28 mouse cellular contexts compared by ENCODE assay signal in genomic region chr6:18349153-18349858, GRCm38 (mm10).
DNase-seq lines count a peak whose midpoint lies in the region; ATAC-seq and TF ChIP-seq lines count a peak whose summit lies in the region.
"Had no signal": no experiment of that assay in that cellular context is flagged by ENCODE, and none has a peak within 500 bp of the region (broad histone marks: within the 10 kb centered on the region; RNA-seq: fewer than 3 reads in every experiment).

No protein-coding gene starts in this region.

- no peak for DNase-seq in embryonic facial prominence, embryonic 14.5 days (ENCODE audit: low spot score)
- DNase-seq in embryonic facial prominence, embryonic 10.5 days (ENCODE audit: low spot score): no peak
- DNase-seq in 3T3-L1 (ENCODE audit: low read depth, low spot score): peak; percentile 66
- no peak for DNase-seq in frontal cortex, postnatal 10 days (ENCODE audit: low spot score in 2 of 2)
- no peak for DNase-seq in urinary bladder, postnatal 25 days (ENCODE audit: low spot score)
- DNase-seq in heart, postnatal 4 days: no peak
- DNase-seq: cerebellum, adult 8-10 months; cerebellum, postnatal 25 days; heart, adult 2 months; kidney, postnatal 10 days; liver; lung, adult 2 months; lung, postnatal 10 days; retina, postnatal 1 day; right cerebral cortex, postnatal 25 days; spleen, adult 18-20 months; thymus, postnatal 4 days had no signal

- no peak overlapping the region for H3K4me2 ChIP-seq in embryonic facial prominence, embryonic 14.5 days (ENCODE audit: low read depth, low read length)
- no peak overlapping the region for H3K4me2 ChIP-seq in intestine, embryonic 15.5 days (replicated peaks)
- H3K4me2 ChIP-seq: heart, embryonic 12.5 days; hindbrain, embryonic 15.5 days; midbrain, embryonic 15.5 days; neural tube, embryonic 15.5 days had no signal

- H3ac ChIP-seq in C2C12 (ENCODE audit: control insufficient read depth, insufficient read length, low read depth): no peak overlapping the region

- no peaks in the 10 kb centered on the region for H3K27me3 ChIP-seq in embryonic facial prominence, embryonic 14.5 days (replicated peaks; ENCODE audit: control insufficient read depth, insufficient read depth, low read length)
- H3K27me3 ChIP-seq in embryonic facial prominence, embryonic 10.5 days (replicated peaks; ENCODE audit: low read depth, poor library complexity, severe bottlenecking): no peaks in the 10 kb centered on the region
- no peaks in the 10 kb centered on the region for H3K27me3 ChIP-seq in C2C12 (ENCODE audit: control insufficient read depth, insufficient read depth, insufficient read length)
- H3K27me3 ChIP-seq in intestine, embryonic 15.5 days (replicated peaks): no peaks in the 10 kb centered on the region
- H3K27me3 ChIP-seq: heart, embryonic 12.5 days; hindbrain, embryonic 15.5 days; midbrain, embryonic 15.5 days; neural tube, embryonic 15.5 days had no signal

- no peak overlapping the region for H3K4me3 ChIP-seq in embryonic facial prominence, embryonic 14.5 days (ENCODE audit: low read depth, low read length)
- H3K4me3 ChIP-seq in embryonic facial prominence, embryonic 10.5 days: no peak overlapping the region
- H3K4me3 ChIP-seq in C2C12 (ENCODE audit: insufficient read depth, poor library complexity, severe bottlenecking): no peak overlapping the region
- no peak overlapping the region for H3K4me3 ChIP-seq in intestine, embryonic 15.5 days (replicated peaks)
- H3K4me3 ChIP-seq: heart, adult 2 months; heart, embryonic 12.5 days; hindbrain, embryonic 15.5 days; midbrain, embryonic 10.5 days; midbrain, embryonic 15.5 days; neural tube, embryonic 15.5 days had no signal

- WGBS in embryonic facial prominence, embryonic 14.5 days: 50% methylated on average over 3 of the region's 3 CpGs
- 58% methylated on average over 3 of the region's 3 CpGs for WGBS in embryonic facial prominence, embryonic 10.5 days
- WGBS in intestine, embryonic 15.5 days: 69% methylated on average over 3 of the region's 3 CpGs

- H3K36me3 ChIP-seq in embryonic facial prominence, embryonic 14.5 days (ENCODE audit: control insufficient read depth, insufficient read depth, low read length): no peaks in the 10 kb centered on the region
- no peaks in the 10 kb centered on the region for H3K36me3 ChIP-seq in embryonic facial prominence, embryonic 10.5 days (replicated peaks)
- H3K36me3 ChIP-seq in C2C12 (ENCODE audit: control insufficient read depth, insufficient read depth): no peaks in the 10 kb centered on the region
- H3K36me3 ChIP-seq in intestine, embryonic 15.5 days: no peaks in the 10 kb centered on the region
- H3K36me3 ChIP-seq: G1E; heart, embryonic 12.5 days; hindbrain, embryonic 15.5 days; midbrain, embryonic 10.5 days; midbrain, embryonic 15.5 days; neural tube, embryonic 15.5 days had no signal

- H3K79me2 ChIP-seq in C2C12 (ENCODE audit: control insufficient read depth, insufficient read depth): no peaks in the 10 kb centered on the region

- no peaks in the 10 kb centered on the region for H3K9me3 ChIP-seq in embryonic facial prominence, embryonic 14.5 days (ENCODE audit: control insufficient read depth, low read length)
- no peaks in the 10 kb centered on the region for H3K9me3 ChIP-seq in embryonic facial prominence, embryonic 10.5 days
- H3K9me3 ChIP-seq in intestine, embryonic 15.5 days: no peaks in the 10 kb centered on the region
- H3K9me3 ChIP-seq: G1E; heart, embryonic 12.5 days; hindbrain, embryonic 15.5 days; midbrain, embryonic 10.5 days; midbrain, embryonic 15.5 days; neural tube, embryonic 15.5 days had no signal

- no peak overlapping the region for H3K27ac ChIP-seq in embryonic facial prominence, embryonic 14.5 days (replicated peaks; ENCODE audit: low read depth, low read length)
- no peak overlapping the region for H3K27ac ChIP-seq in embryonic facial prominence, embryonic 10.5 days (replicated peaks)
- no peak overlapping the region for H3K27ac ChIP-seq in intestine, embryonic 15.5 days
- H3K27ac ChIP-seq: heart, adult 2 months; hindbrain, embryonic 15.5 days; liver, embryonic 14.5 days; midbrain, embryonic 10.5 days; midbrain, embryonic 15.5 days; neural tube, embryonic 15.5 days had no signal

- no peak for TF ChIP-seq CTCF in C2C12 (IDR thresholded peaks at IDR 0.05; ENCODE audit: control insufficient read depth, insufficient read depth, insufficient read length)

- no peaks in the 10 kb centered on the region for H3K4me1 ChIP-seq in embryonic facial prominence, embryonic 14.5 days (ENCODE audit: control insufficient read depth, insufficient read depth, low read length)
- H3K4me1 ChIP-seq in embryonic facial prominence, embryonic 10.5 days: no peaks in the 10 kb centered on the region
- H3K4me1 ChIP-seq in intestine, embryonic 15.5 days (replicated peaks): no peaks in the 10 kb centered on the region
- H3K4me1 ChIP-seq: heart, embryonic 12.5 days; hindbrain, embryonic 15.5 days; midbrain, embryonic 10.5 days; midbrain, embryonic 15.5 days; neural tube, embryonic 15.5 days had no signal

- no peak overlapping the region for H3K9ac ChIP-seq in embryonic facial prominence, embryonic 14.5 days (ENCODE audit: low read depth, low read length)
- no peak overlapping the region for H3K9ac ChIP-seq in intestine, embryonic 15.5 days
- H3K9ac ChIP-seq: heart, embryonic 12.5 days; hindbrain, embryonic 15.5 days; liver, embryonic 14.5 days; midbrain, embryonic 15.5 days; neural tube, embryonic 15.5 days had no signal

- no peaks in the 10 kb centered on the region for H3K79me3 ChIP-seq in C2C12 (ENCODE audit: low read depth)

- peak; percentile 50; the same call in 1 of the 2 replicates for ATAC-seq in embryonic facial prominence, embryonic 14.5 days (ENCODE audit: low read depth)
- peak; percentile 73 for ATAC-seq in intestine, embryonic 15.5 days
- ATAC-seq: forebrain, embryonic 14.5 days; inflammation-experienced regulatory T-cells, adult 6 months; midbrain, embryonic 15.5 days had no signal

TF ChIP-seq in C2C12, 6 proteins besides CTCF, POLR2A, EP300 and RAD21:
- TF ChIP-seq USF1 (IDR thresholded peaks at IDR 0.05; ENCODE audit: low read depth) (peak; percentile 53), MYOD1 (IDR thresholded peaks at IDR 0.05; ENCODE audit: control insufficient read depth, insufficient read length, low read depth) (peak; percentile 97), FOSL1 (IDR thresholded peaks at IDR 0.05; ENCODE audit: insufficient read depth, low read length, poor library complexity, severe bottlenecking) (peak; percentile 81), MAX (IDR thresholded peaks at IDR 0.05) (no peak)
TF ChIP-seq in C2C12: peak in this region for 3.
